28 mouse cellular contexts compared by ENCODE assay signal in genomic region chr1:40063409-40063808, GRCm38 (mm10). TPM values are rescaled to one million over a fixed set of nuclear protein-coding genes. Genes with fewer than 3 reads are reported as not detected.
DNase-seq lines count a peak whose midpoint lies in the region; ATAC-seq and TF ChIP-seq lines count a peak whose summit lies in the region.
"Had no signal": no experiment of that assay in that cellular context is flagged by ENCODE, and none has a peak within 500 bp of the region (broad histone marks: within the 10 kb centered on the region; RNA-seq: fewer than 3 reads in every experiment).

No protein-coding gene starts in this region.

- H3K4me2 ChIP-seq in forebrain, embryonic 15.5 days (replicated peaks), result no peak overlapping the region
- H3K4me2 ChIP-seq in forebrain, embryonic 13.5 days, result no peak overlapping the region
- no peak overlapping the region for H3K4me2 ChIP-seq in midbrain, embryonic 11.5 days
- H3K4me2 ChIP-seq in midbrain, postnatal 0 days (ENCODE audit: low read depth, low read length, poor library complexity, severe bottlenecking), result no peak overlapping the region
- H3K4me2 ChIP-seq: embryonic facial prominence, embryonic 13.5 days; heart, embryonic 11.5 days; hindbrain, embryonic 12.5 days had no signal

- H3K9me3 ChIP-seq in forebrain, embryonic 15.5 days, result no peaks in the 10 kb centered on the region
- no peaks in the 10 kb centered on the region for H3K9me3 ChIP-seq in forebrain, embryonic 13.5 days (replicated peaks)
- H3K9me3 ChIP-seq in midbrain, embryonic 11.5 days (ENCODE audit: control insufficient read depth, low read length), result no peaks in the 10 kb centered on the region
- H3K9me3 ChIP-seq in midbrain, embryonic 10.5 days (replicated peaks), result no peaks in the 10 kb centered on the region
- no peaks in the 10 kb centered on the region for H3K9me3 ChIP-seq in midbrain, postnatal 0 days (ENCODE audit: low read length)
- H3K9me3 ChIP-seq: embryonic facial prominence, embryonic 10.5 days; embryonic facial prominence, embryonic 13.5 days; hindbrain, embryonic 12.5 days had no signal

- no peak overlapping the region for H3K27ac ChIP-seq in forebrain, embryonic 15.5 days (replicated peaks)
- no peak overlapping the region for H3K27ac ChIP-seq in forebrain, embryonic 13.5 days
- no peak overlapping the region for H3K27ac ChIP-seq in midbrain, embryonic 11.5 days (ENCODE audit: low read depth, low read length)
- H3K27ac ChIP-seq in midbrain, embryonic 10.5 days (replicated peaks), result no peak overlapping the region; the same call in 1 of the 2 replicates
- H3K27ac ChIP-seq in midbrain, postnatal 0 days (ENCODE audit: low read depth, low read length), result no peak overlapping the region
- H3K27ac ChIP-seq: embryonic facial prominence, embryonic 10.5 days; embryonic facial prominence, embryonic 13.5 days; hindbrain, embryonic 12.5 days; hindbrain, postnatal 0 days had no signal

- no peaks in the 10 kb centered on the region for H3K4me1 ChIP-seq in forebrain, embryonic 15.5 days
- no peaks in the 10 kb centered on the region; the same call in 1 of the 2 replicates for H3K4me1 ChIP-seq in forebrain, embryonic 13.5 days
- 0 out of 2 replicates have a peak, but pooled peaks cover 2% of the 10 kb centered on the region for H3K4me1 ChIP-seq in midbrain, embryonic 11.5 days (ENCODE audit: control insufficient read depth, insufficient read depth, low read length)
- peaks cover 16% of the 10 kb centered on the region for H3K4me1 ChIP-seq in midbrain, embryonic 10.5 days
- H3K4me1 ChIP-seq in midbrain, postnatal 0 days (ENCODE audit: insufficient read depth, low read length), result no peaks in the 10 kb centered on the region

- H3K9ac ChIP-seq in forebrain, embryonic 15.5 days (replicated peaks), result no peak overlapping the region
- no peak overlapping the region for H3K9ac ChIP-seq in forebrain, embryonic 13.5 days
- H3K9ac ChIP-seq in midbrain, embryonic 11.5 days (ENCODE audit: low read length), result no peak overlapping the region
- H3K9ac ChIP-seq in midbrain, postnatal 0 days (replicated peaks; ENCODE audit: low read length, poor library complexity, severe bottlenecking), result no peak overlapping the region
- H3K9ac ChIP-seq: embryonic facial prominence, embryonic 13.5 days; hindbrain, embryonic 12.5 days had no signal

- 72% methylated on average over 4 of the region's 4 CpGs for WGBS in forebrain, embryonic 15.5 days
- 56% methylated on average over 4 of the region's 4 CpGs for WGBS in forebrain, embryonic 13.5 days
- WGBS in midbrain, embryonic 11.5 days, result 67% methylated on average over 4 of the region's 4 CpGs
- 66% methylated on average over 4 of the region's 4 CpGs for WGBS in midbrain, embryonic 10.5 days
- 49% methylated on average over 4 of the region's 4 CpGs for WGBS in midbrain, postnatal 0 days

- no peaks in the 10 kb centered on the region for H3K36me3 ChIP-seq in forebrain, embryonic 15.5 days
- H3K36me3 ChIP-seq in forebrain, embryonic 13.5 days (ENCODE audit: poor library complexity, severe bottlenecking), result no peaks in the 10 kb centered on the region
- H3K36me3 ChIP-seq in midbrain, embryonic 11.5 days (ENCODE audit: control insufficient read depth, insufficient read depth, low read length), result no peaks in the 10 kb centered on the region
- H3K36me3 ChIP-seq in midbrain, embryonic 10.5 days, result no peaks in the 10 kb centered on the region
- no peaks in the 10 kb centered on the region for H3K36me3 ChIP-seq in midbrain, postnatal 0 days (ENCODE audit: insufficient read depth, low read length)
- H3K36me3 ChIP-seq: embryonic facial prominence, embryonic 10.5 days; embryonic facial prominence, embryonic 13.5 days; hindbrain, embryonic 12.5 days had no signal

- ATAC-seq in forebrain, embryonic 15.5 days (replicated peaks), result 0 out of 2 replicates have a peak, but pooled peaks have one; percentile 26
- ATAC-seq in forebrain, embryonic 13.5 days, result no peak
- ATAC-seq in midbrain, embryonic 11.5 days (ENCODE audit: low FRiP score), result no peak
- peak; percentile 41; the same call in 1 of the 2 replicates for ATAC-seq in midbrain, postnatal 0 days (ENCODE audit: low FRiP score)
- ATAC-seq: activated CD4-positive, CD25-positive, alpha-beta regulatory T cell, adult 4 months; forebrain, embryonic 14.5 days; inflammation-experienced regulatory T-cells, adult 6 months; intestine, embryonic 16.5 days had no signal

- H3K4me3 ChIP-seq in forebrain, embryonic 15.5 days, result no peak overlapping the region
- no peak overlapping the region for H3K4me3 ChIP-seq in forebrain, embryonic 13.5 days
- no peak overlapping the region for H3K4me3 ChIP-seq in midbrain, embryonic 11.5 days (ENCODE audit: low read depth, low read length)
- H3K4me3 ChIP-seq in midbrain, embryonic 10.5 days, result no peak overlapping the region
- no peak overlapping the region for H3K4me3 ChIP-seq in midbrain, postnatal 0 days (ENCODE audit: low read depth, low read length)
- H3K4me3 ChIP-seq: embryonic facial prominence, embryonic 10.5 days; embryonic facial prominence, embryonic 13.5 days; erythroblast, embryonic 14.5 days; hindbrain, embryonic 12.5 days had no signal

- DNase-seq in heart, adult 11 months, result peak; percentile 23
- no peak for DNase-seq in heart, postnatal 36 days
- DNase-seq in midbrain, embryonic 11.5 days (ENCODE audit: low spot score, missing footprints), result peak; percentile 79
- DNase-seq in midbrain, embryonic 10.5 days (ENCODE audit: low spot score), result no peak
- no peak for DNase-seq in midbrain, postnatal 0 days (ENCODE audit: low spot score)
- DNase-seq in retina, postnatal 1 day, result no peak
- DNase-seq: adrenal gland, adult 8-10 months; adrenal gland, postnatal 25 days; cerebellum, adult 11-12 months; cerebellum, adult 8-10 months; cerebellum, postnatal 10 days; cerebellum, postnatal 36 days; embryo, embryonic 11 days; gastrocnemius, postnatal 25 days had no signal

- intact Hi-C loops in heart, postnatal 36 days (cut with DNase I), result no loop called here

- no peak for TF ChIP-seq CTCF in midbrain, postnatal 0 days (IDR thresholded peaks at IDR 0.05)

- no peaks in the 10 kb centered on the region for H3K27me3 ChIP-seq in forebrain, embryonic 15.5 days
- H3K27me3 ChIP-seq in forebrain, embryonic 13.5 days, result no peaks in the 10 kb centered on the region
- H3K27me3 ChIP-seq in midbrain, embryonic 11.5 days (ENCODE audit: control insufficient read depth, insufficient read depth, low read length), result no peaks in the 10 kb centered on the region
- no peaks in the 10 kb centered on the region for H3K27me3 ChIP-seq in midbrain, embryonic 10.5 days (ENCODE audit: low read depth, poor library complexity, severe bottlenecking)
- no peaks in the 10 kb centered on the region for H3K27me3 ChIP-seq in midbrain, postnatal 0 days (ENCODE audit: insufficient read depth, low read length)
- H3K27me3 ChIP-seq: embryonic facial prominence, embryonic 13.5 days; hindbrain, embryonic 12.5 days had no signal

RNA-seq across cellular contexts. Expression of gene Il1r2, which starts 10.5 kb away (rescaled TPM):
- polyA plus RNA-seq in forebrain, embryonic 15.5 days (2015; fragmentation: Nextera tagmentation; extraction: Ambion mirVana), result 0.56 and 0.57 TPM in 2 replicates
- 0.16 and 0.21 TPM in 2 replicates for polyA plus RNA-seq in forebrain, embryonic 13.5 days (2015; fragmentation: Nextera tagmentation; extraction: Ambion mirVana)
- total RNA-seq in heart, postnatal 36 days (2021), result not detected
- polyA plus RNA-seq in midbrain, embryonic 11.5 days (2014; fragmentation: Nextera tagmentation; extraction: Ambion mirVana), result 0.15 and 0.27 TPM in 2 replicates
- 0.27 and 0.49 TPM in 2 replicates for polyA plus RNA-seq in midbrain, embryonic 10.5 days (2016; fragmentation: Nextera tagmentation; extraction: Ambion mirVana)
- not detected in 2 replicates for total RNA-seq in midbrain, postnatal 0 days (2014; rRNA removed)
- polyA plus RNA-seq in midbrain, postnatal 0 days (2015; fragmentation: Nextera tagmentation; extraction: Ambion mirVana), result 0.35 and 0.83 TPM in 2 replicates
- total RNA-seq: adrenal gland, postnatal 25 days; heart, adult 8-10 months; heart, postnatal 25 days had no signal
- polyA plus RNA-seq: erythroblast, embryonic 14.5 days had no signal

Comparison
In these comparisons a context has a peak if more than half of its experiments do, and no peak if none do; other contexts are left out.
1. ATAC-seq: peak in forebrain, embryonic 15.5 days (single experiment) and midbrain, postnatal 0 days (single experiment); none in forebrain, embryonic 13.5 days (single experiment) and midbrain, embryonic 11.5 days (single experiment).
2. DNase-seq: peak in heart, adult 11 months (single experiment) and midbrain, embryonic 11.5 days (single experiment); none in heart, postnatal 36 days (0 of 2), midbrain, embryonic 10.5 days (single experiment), midbrain, postnatal 0 days (single experiment) and retina, postnatal 1 day (single experiment).